Mouse (Mus musculus) kidney, adult 18-20 months (tissue): ENCODE data around the gene Msi2.

ENCODE experiments used
- DNase-seq: peaks from one replicate; pipeline ENCODE4 v3.0.0; 2021

Msi2 gene

GRCm38 (mm10) chr11:88348056-88348455 lies 370.3 kb downstream of the Msi2 start:
- DNase-seq, result no peak

GRCm38 (mm10) chr11:88346066-88346465 lies 372.2 kb downstream of the Msi2 start:
- DNase-seq, result no peak

GRCm38 (mm10) chr11:88337926-88338325 lies 380.4 kb downstream of the Msi2 start:
- no peak for DNase-seq

GRCm38 (mm10) chr11:88334893-88335292 lies 383.4 kb downstream of the Msi2 start:
- DNase-seq, result no peak

GRCm38 (mm10) chr11:88332309-88332934 lies 385.9 kb downstream of the Msi2 start:
- DNase-seq, result no peak

- DNase-seq, result no peak
Observed at GRCm38 (mm10) chr11:88331722-88332121, 386.6 kb downstream of the Msi2 start.

GRCm38 (mm10) chr11:88330799-88331198 lies 387.5 kb downstream of the Msi2 start:
- peak; percentile 69 for DNase-seq

- DNase-seq, result no peak
Observed at GRCm38 (mm10) chr11:88328813-88329595, 389.3 kb downstream of the Msi2 start.

GRCm38 (mm10) chr11:88327016-88327415 lies 391.3 kb downstream of the Msi2 start:
- DNase-seq, result no peak

- DNase-seq, result no peak
Observed at GRCm38 (mm10) chr11:88318850-88319249, 399.5 kb downstream of the Msi2 start.

GRCm38 (mm10) chr11:88315393-88315792 lies 402.9 kb downstream of the Msi2 start:
- no peak for DNase-seq

- no peak for DNase-seq
Observed at GRCm38 (mm10) chr11:88314471-88314870, 403.8 kb downstream of the Msi2 start.

GRCm38 (mm10) chr11:88313512-88313911 lies 404.8 kb downstream of the Msi2 start:
- no peak for DNase-seq

GRCm38 (mm10) chr11:88311606-88312005 lies 406.7 kb downstream of the Msi2 start:
- DNase-seq, result no peak

- DNase-seq, result no peak
Observed at GRCm38 (mm10) chr11:88310773-88311172, 407.5 kb downstream of the Msi2 start.

- no peak for DNase-seq
Observed at GRCm38 (mm10) chr11:88309059-88309700, 409.1 kb downstream of the Msi2 start.

GRCm38 (mm10) chr11:88307616-88308543 lies 410.4 kb downstream of the Msi2 start:
- DNase-seq, result no peak

GRCm38 (mm10) chr11:88305759-88306158 lies 412.6 kb downstream of the Msi2 start:
- DNase-seq, result no peak

- DNase-seq, result peak; percentile 31
Observed at GRCm38 (mm10) chr11:88301619-88302018, 416.7 kb downstream of the Msi2 start.

GRCm38 (mm10) chr11:88299345-88299744 lies 419.0 kb downstream of the Msi2 start:
- DNase-seq, result no peak

GRCm38 (mm10) chr11:88297526-88297925 lies 420.8 kb downstream of the Msi2 start:
- DNase-seq, result no peak

- DNase-seq, result peak; percentile 49
Observed at GRCm38 (mm10) chr11:88295298-88295697, 423.0 kb downstream of the Msi2 start.

- DNase-seq, result no peak
Observed at GRCm38 (mm10) chr11:88294394-88294710, 424.0 kb downstream of the Msi2 start.
